Comparison of ENCODE assay signal across 8 mouse cellular contexts in genomic region chr1:11414560-11414959, GRCm38 (mm10). TPM values are rescaled to one million over a fixed set of nuclear protein-coding genes. Genes with fewer than 3 reads are reported as not detected.
A peak's percentile ranks its signal among the peaks of the same experiment; 100 is the strongest.
DNase-seq lines count a peak whose midpoint lies in the region; ATAC-seq and TF ChIP-seq lines count a peak whose summit lies in the region.

No protein-coding gene starts in this region.

- no peak overlapping the region for H3K27ac ChIP-seq in heart, embryonic 15.5 days
- H3K27ac ChIP-seq in ES-Bruce4 (ENCODE audit: insufficient read depth, low read length), result no peak overlapping the region
- no peak overlapping the region for H3K27ac ChIP-seq in embryonic facial prominence, embryonic 12.5 days
- no peak overlapping the region for H3K27ac ChIP-seq in intestine, postnatal 0 days (ENCODE audit: low read depth, low read length)
- H3K27ac ChIP-seq in neural tube, embryonic 14.5 days (ENCODE audit: low read depth, low read length), result peak overlapping the region; percentile 67; the same call in 1 of the 2 replicates

- H3K36me3 ChIP-seq in heart, embryonic 15.5 days, result no peaks in the 10 kb centered on the region
- no peaks in the 10 kb centered on the region for H3K36me3 ChIP-seq in ES-Bruce4 (ENCODE audit: control insufficient read depth, insufficient read depth, low read length, poor library complexity, severe bottlenecking)
- no peaks in the 10 kb centered on the region for H3K36me3 ChIP-seq in embryonic facial prominence, embryonic 12.5 days
- H3K36me3 ChIP-seq in intestine, postnatal 0 days (ENCODE audit: control insufficient read depth, insufficient read depth), result no peaks in the 10 kb centered on the region
- no peaks in the 10 kb centered on the region for H3K36me3 ChIP-seq in neural tube, embryonic 14.5 days (ENCODE audit: control insufficient read depth, insufficient read depth, low read length)

- H3K4me3 ChIP-seq in heart, embryonic 15.5 days, result peak overlapping the region; percentile 56
- H3K4me3 ChIP-seq in ES-Bruce4 (ENCODE audit: low read depth, low read length), result peak overlapping the region; percentile 56
- peak overlapping the region; percentile 46 for H3K4me3 ChIP-seq in embryonic facial prominence, embryonic 12.5 days
- peak overlapping the region; percentile 30 for H3K4me3 ChIP-seq in intestine, postnatal 0 days (ENCODE audit: low read depth, low read length)
- H3K4me3 ChIP-seq in neural tube, embryonic 14.5 days (ENCODE audit: low read depth, low read length), result peak overlapping the region; percentile 48

- peak overlapping the region; percentile 40; the same call in 1 of the 2 replicates for H3K9ac ChIP-seq in heart, embryonic 15.5 days
- peak overlapping the region; percentile 21 for H3K9ac ChIP-seq in ES-Bruce4 (ENCODE audit: low read depth, poor library complexity, severe bottlenecking)
- H3K9ac ChIP-seq in embryonic facial prominence, embryonic 12.5 days, result peak overlapping the region; percentile 58
- H3K9ac ChIP-seq in intestine, postnatal 0 days (ENCODE audit: low read depth, low read length), result no peak overlapping the region
- peak overlapping the region; percentile 58 for H3K9ac ChIP-seq in neural tube, embryonic 14.5 days (replicated peaks; ENCODE audit: low read depth, low read length)

- ATAC-seq in heart, embryonic 15.5 days (replicated peaks; ENCODE audit: insufficient number of reproducible peaks, insufficient read depth, low FRiP score, low read depth), result no peak
- ATAC-seq in embryonic facial prominence, embryonic 12.5 days (ENCODE audit: insufficient number of reproducible peaks, insufficient read depth, low FRiP score, low TSS enrichment), result no peak
- ATAC-seq in intestine, postnatal 0 days, result no peak
- ATAC-seq in neural tube, embryonic 14.5 days (ENCODE audit: low read depth), result peak; percentile 26; the same call in 1 of the 2 replicates

- H3K9me3 ChIP-seq in heart, embryonic 15.5 days (replicated peaks), result no peaks in the 10 kb centered on the region
- no peaks in the 10 kb centered on the region for H3K9me3 ChIP-seq in ES-Bruce4 (replicated peaks; ENCODE audit: control insufficient read depth, insufficient read depth, low read length, poor library complexity, severe bottlenecking)
- H3K9me3 ChIP-seq in embryonic facial prominence, embryonic 12.5 days, result no peaks in the 10 kb centered on the region
- H3K9me3 ChIP-seq in intestine, postnatal 0 days (ENCODE audit: control insufficient read depth), result no peaks in the 10 kb centered on the region
- no peaks in the 10 kb centered on the region for H3K9me3 ChIP-seq in neural tube, embryonic 14.5 days (ENCODE audit: control insufficient read depth, low read length)

- peaks cover 23% of the 10 kb centered on the region for H3K27me3 ChIP-seq in heart, embryonic 15.5 days
- H3K27me3 ChIP-seq in ES-Bruce4 (ENCODE audit: control insufficient read depth, insufficient read depth, low read length, poor library complexity, severe bottlenecking), result no peaks in the 10 kb centered on the region; the same call in 1 of the 2 replicates
- peaks cover 8% of the 10 kb centered on the region; the same call in 1 of the 2 replicates for H3K27me3 ChIP-seq in embryonic facial prominence, embryonic 12.5 days
- peaks cover 6% of the 10 kb centered on the region; the same call in 1 of the 2 replicates for H3K27me3 ChIP-seq in intestine, postnatal 0 days (replicated peaks; ENCODE audit: control insufficient read depth, insufficient read depth, low read length)
- 0 out of 2 replicates have a peak, but pooled peaks cover 3% of the 10 kb centered on the region for H3K27me3 ChIP-seq in neural tube, embryonic 14.5 days (ENCODE audit: control insufficient read depth, insufficient read depth, low read length)

- TF ChIP-seq EP300 in ES-Bruce4 (IDR thresholded peaks at IDR 0.05; ENCODE audit: insufficient read depth, low read depth, low read length), result no peak

- H3K4me1 ChIP-seq in heart, embryonic 15.5 days (replicated peaks), result 0 out of 2 replicates have a peak, but pooled peaks cover 4% of the 10 kb centered on the region
- H3K4me1 ChIP-seq in ES-Bruce4 (ENCODE audit: control insufficient read depth, insufficient read depth, low read length), result peaks cover 1% of the 10 kb centered on the region
- no peaks in the 10 kb centered on the region for H3K4me1 ChIP-seq in embryonic facial prominence, embryonic 12.5 days
- H3K4me1 ChIP-seq in intestine, postnatal 0 days (replicated peaks; ENCODE audit: control insufficient read depth, insufficient read depth, low read length), result no peaks in the 10 kb centered on the region
- no peaks in the 10 kb centered on the region for H3K4me1 ChIP-seq in neural tube, embryonic 14.5 days (ENCODE audit: control insufficient read depth, insufficient read depth, low read length)

- TF ChIP-seq CTCF in ES-Bruce4 (IDR thresholded peaks at IDR 0.05; ENCODE audit: low read depth, low read length), result no peak
- no peak for TF ChIP-seq CTCF in intestine, postnatal 0 days (IDR thresholded peaks at IDR 0.05; ENCODE audit: low read depth)

- no peak for TF ChIP-seq POLR2A in ES-Bruce4 (IDR thresholded peaks at IDR 0.05; ENCODE audit: insufficient read depth, low read length)

- DNase-seq in heart, postnatal 36 days, result no peak
- DNase-seq in thymus, postnatal 14 days, result no peak
- no peak for DNase-seq in frontal cortex, postnatal 25 days (ENCODE audit: low spot score in 2 of 2)

- peak overlapping the region; percentile 91 for H3K4me2 ChIP-seq in heart, embryonic 15.5 days
- H3K4me2 ChIP-seq in embryonic facial prominence, embryonic 12.5 days (replicated peaks), result peak overlapping the region; percentile 66
- peak overlapping the region; percentile 64 for H3K4me2 ChIP-seq in intestine, postnatal 0 days (replicated peaks; ENCODE audit: low read depth)
- H3K4me2 ChIP-seq in neural tube, embryonic 14.5 days (ENCODE audit: low read depth, low read length), result peak overlapping the region; percentile 81

- WGBS in heart, embryonic 15.5 days, result 4% methylated on average over 9 of the region's 9 CpGs
- under 1% methylated on average over 9 of the region's 9 CpGs for WGBS in embryonic facial prominence, embryonic 12.5 days
- 6% methylated on average over 9 of the region's 9 CpGs for WGBS in intestine, postnatal 0 days
- 4% methylated on average over 9 of the region's 9 CpGs for WGBS in neural tube, embryonic 14.5 days

- intact Hi-C loops in heart, postnatal 36 days (cut with DNase I), result loop anchor here (2.0 kb wide), 1 partner anchor 180 kb away; no protein-coding TSS in a partner anchor

RNA-seq across cellular contexts. Expression of gene A830018L16Rik, which starts 0.7 kb away (rescaled TPM):
- 0.29 and 1.1 TPM in 2 replicates for polyA plus RNA-seq in heart, embryonic 15.5 days (2015; fragmentation: Nextera tagmentation; extraction: Ambion mirVana)
- total RNA-seq in heart, postnatal 36 days (2021), result under 1 TPM; 0.17 to 0.22 TPM
- polyA plus RNA-seq in ES-Bruce4 (2011; ENCODE audit: insufficient read depth, insufficient read length, low read depth, missing spikeins), result 2.9 and 4.6 TPM in 2 replicates
- polyA plus RNA-seq in embryonic facial prominence, embryonic 12.5 days (2016; fragmentation: Nextera tagmentation; extraction: Ambion mirVana), result 6.0 and 6.2 TPM in 2 replicates
- polyA plus RNA-seq in intestine, postnatal 0 days (2015; fragmentation: Nextera tagmentation; extraction: Ambion mirVana), result 0.91 and 0.92 TPM in 2 replicates
- 20.7 and 26.3 TPM in 2 replicates for polyA plus RNA-seq in neural tube, embryonic 14.5 days (2014; fragmentation: Nextera tagmentation; extraction: Ambion mirVana)
